ENCODE assay signal across 25 mouse cellular contexts in the genomic region with DNA sequence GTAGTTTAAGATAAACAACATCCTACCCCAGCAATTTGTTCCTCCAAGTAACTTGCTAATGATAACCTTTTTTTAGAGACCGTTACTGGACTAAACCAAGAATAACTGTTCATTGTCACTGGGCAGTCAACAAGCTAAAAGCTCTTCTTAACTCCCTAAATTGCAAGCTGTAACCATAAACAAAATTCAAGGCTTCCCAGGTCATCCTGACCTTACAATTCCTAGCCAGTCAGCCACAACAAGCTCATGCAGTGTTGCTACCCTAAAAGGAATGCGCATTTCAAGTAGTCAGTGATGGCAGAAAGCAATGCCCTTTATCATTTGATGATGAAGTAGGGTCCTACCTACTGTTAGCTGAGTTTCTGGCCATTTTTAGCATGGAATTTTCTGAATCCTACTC. TPM values are rescaled to one million over a fixed set of nuclear protein-coding genes. Genes with fewer than 3 reads are reported as not detected.
"Had no signal": no experiment of that assay in that cellular context is flagged by ENCODE, and none has a peak within 500 bp of the region (broad histone marks: within the 10 kb centered on the region; RNA-seq: fewer than 3 reads in every experiment).

No protein-coding gene starts in this region.

- H3K27ac ChIP-seq: liver, embryonic 12.5 days; liver, embryonic 14.5 days; midbrain, embryonic 12.5 days; neural tube, embryonic 13.5 days; neural tube, embryonic 15.5 days had no signal

- DNase-seq: lung, adult 18-20 months; lung, postnatal 14 days; midbrain, embryonic 14.5 days; retina, postnatal 1 day; right cerebral cortex, adult 18-20 months; right cerebral cortex, postnatal 25 days; right cerebral cortex, postnatal 4 days; spleen, adult 18-20 months; thymus, adult 18-20 months; thymus, postnatal 25 days; thymus, postnatal 4 days had no signal

- H3K36me3 ChIP-seq: liver, embryonic 12.5 days; midbrain, embryonic 12.5 days; neural tube, embryonic 13.5 days; neural tube, embryonic 15.5 days had no signal

- H3K9ac ChIP-seq: liver, embryonic 12.5 days; liver, embryonic 14.5 days; midbrain, embryonic 12.5 days; neural tube, embryonic 13.5 days; neural tube, embryonic 15.5 days had no signal

- H3K4me2 ChIP-seq: liver, embryonic 12.5 days; midbrain, embryonic 12.5 days; neural tube, embryonic 13.5 days; neural tube, embryonic 15.5 days had no signal

- ATAC-seq: liver, embryonic 12.5 days; midbrain, embryonic 16.5 days had no signal

- H3K4me1 ChIP-seq: liver, embryonic 12.5 days; neural tube, embryonic 13.5 days; neural tube, embryonic 15.5 days had no signal

- H3K9me3 ChIP-seq: liver, embryonic 12.5 days; midbrain, embryonic 12.5 days; neural tube, embryonic 13.5 days; neural tube, embryonic 15.5 days had no signal

- H3K4me3 ChIP-seq: liver, embryonic 12.5 days; midbrain, embryonic 12.5 days; myocyte; neural tube, embryonic 13.5 days; neural tube, embryonic 15.5 days had no signal

- H3K27me3 ChIP-seq: liver, embryonic 12.5 days; midbrain, embryonic 12.5 days; neural tube, embryonic 13.5 days; neural tube, embryonic 15.5 days had no signal

RNA-seq across cellular contexts. Expression of a gene that starts 48.4 kb away (rescaled TPM):
- total RNA-seq: liver, adult 2 months; megakaryocyte, adult 5-6 weeks; megakaryocyte-erythroid progenitor cell, adult 5-6 weeks had no signal
- polyA plus RNA-seq: liver, adult 2 months; liver, embryonic 12.5 days; liver, embryonic 14.5 days; liver, embryonic 16.5 days; lung, postnatal 0 days; myocyte; neural tube, embryonic 11.5 days; neural tube, embryonic 13.5 days; neural tube, embryonic 15.5 days; stomach, embryonic 14.5 days had no signal
